9 mouse cellular contexts compared by ENCODE assay signal in the genomic region with DNA sequence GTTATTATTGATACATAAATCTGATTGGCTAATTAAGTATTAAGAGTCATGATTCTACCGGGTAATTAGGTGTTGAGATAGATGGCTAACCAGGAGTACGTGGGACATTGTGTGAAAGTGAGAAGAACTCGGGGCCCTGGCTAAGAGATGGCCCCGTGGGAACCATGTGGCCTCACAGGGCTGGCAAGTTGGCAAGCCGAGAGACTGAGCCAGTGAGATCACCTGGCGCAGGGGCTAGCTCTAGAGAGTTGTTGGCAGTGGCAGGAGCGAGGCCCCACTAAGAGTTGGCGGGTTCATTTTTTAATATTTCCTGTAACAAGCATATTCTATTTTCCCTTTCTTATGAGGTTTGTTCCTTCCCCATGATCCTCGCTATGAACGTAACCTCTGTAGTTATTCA.
"Had no signal": no experiment of that assay in that cellular context is flagged by ENCODE, and none has a peak within 500 bp of the region (broad histone marks: within the 10 kb centered on the region; RNA-seq: fewer than 3 reads in every experiment).

No protein-coding gene starts in this region.

- DNase-seq: kidney, postnatal 25 days; lung, embryonic 14.5 days; lung, postnatal 10 days; lung, postnatal 4 days; midbrain, embryonic 14.5 days; right cerebral cortex, postnatal 4 days; spleen, adult 18-20 months; thymus, adult 18-20 months; thymus, postnatal 14 days had no signal
